In genomic region chr15:82151176-82151575, GRCm38 (mm10) we compare ENCODE assay signal across 17 mouse cellular contexts.
"Had no signal": no experiment of that assay in that cellular context is flagged by ENCODE, and none has a peak within 500 bp of the region (broad histone marks: within the 10 kb centered on the region; RNA-seq: fewer than 3 reads in every experiment).

No protein-coding gene starts in this region.

- H3K9me3 ChIP-seq: liver, embryonic 15.5 days; lung, embryonic 15.5 days; megakaryocyte, embryonic 14.5 days; midbrain, embryonic 13.5 days; midbrain, embryonic 15.5 days; neural tube, embryonic 12.5 days had no signal

- ATAC-seq: liver, postnatal 0 days; lung, postnatal 0 days; midbrain, embryonic 13.5 days; midbrain, embryonic 15.5 days had no signal

- DNase-seq: liver, postnatal 0 days; lung, adult 2 months; lung, postnatal 14 days; lung, postnatal 36 days; right cerebral cortex, postnatal 14 days; thymus, adult 2 months; thymus, postnatal 25 days; thymus, postnatal 4 days had no signal

- H3K36me3 ChIP-seq: lung, embryonic 15.5 days; midbrain, embryonic 15.5 days had no signal

- H3K9ac ChIP-seq: liver, embryonic 15.5 days; liver, postnatal 0 days; lung, embryonic 15.5 days; midbrain, embryonic 13.5 days; midbrain, embryonic 15.5 days; neural tube, embryonic 12.5 days had no signal

- H3K27ac ChIP-seq: lung, embryonic 15.5 days; macrophage; midbrain, embryonic 13.5 days; midbrain, embryonic 15.5 days; neural tube, embryonic 12.5 days had no signal

- H3K27me3 ChIP-seq: liver, embryonic 15.5 days; lung, embryonic 15.5 days; megakaryocyte, embryonic 14.5 days; midbrain, embryonic 13.5 days; midbrain, embryonic 15.5 days; neural tube, embryonic 12.5 days had no signal

- H3K4me3 ChIP-seq: liver, embryonic 15.5 days; lung, embryonic 15.5 days; megakaryocyte, embryonic 14.5 days; midbrain, embryonic 13.5 days; midbrain, embryonic 15.5 days; neural tube, embryonic 12.5 days had no signal

- H3K4me2 ChIP-seq: liver, embryonic 15.5 days; lung, embryonic 15.5 days; midbrain, embryonic 11.5 days; midbrain, embryonic 13.5 days; midbrain, embryonic 15.5 days; neural tube, embryonic 12.5 days had no signal
